Mouse (Mus musculus): ENCODE data around the gene Grem2.

Grem2 gene

GRCm38 (mm10) chr1:174921298-174921955 is at the start of gene Grem2:
TSS of gene Grem2 (minus strand) at chr1:174921819.
- DNase-seq (ENCODE audit: low spot score) = peak; percentile 27

GRCm38 (mm10) chr1:174959837-174960236 is 38.2 kb upstream of the Grem2 start:
- no peak for DNase-seq (ENCODE audit: low spot score)

- no peak for DNase-seq (ENCODE audit: low spot score)
These were observed 9.5 kb upstream of the Grem2 start for GRCm38 (mm10) chr1:174931003-174931619.

GRCm38 (mm10) chr1:174929459-174930181 is 8.0 kb upstream of the Grem2 start:
- peak; percentile 25 for DNase-seq (ENCODE audit: low spot score)

GRCm38 (mm10) chr1:174918949-174919348 is 2.7 kb downstream of the Grem2 start:
- no peak for DNase-seq (ENCODE audit: low spot score)

GRCm38 (mm10) chr1:174918236-174918870 is 3.3 kb downstream of the Grem2 start:
- no peak for DNase-seq (ENCODE audit: low spot score)

- DNase-seq (ENCODE audit: low spot score) = no peak
These were observed 11.8 kb downstream of the Grem2 start for GRCm38 (mm10) chr1:174909834-174910233.

GRCm38 (mm10) chr1:174908232-174908631 is 13.4 kb downstream of the Grem2 start:
- no peak for DNase-seq (ENCODE audit: low spot score)

GRCm38 (mm10) chr1:174907637-174908036 is 14.0 kb downstream of the Grem2 start:
- no peak for DNase-seq (ENCODE audit: low spot score)

GRCm38 (mm10) chr1:174902755-174903154 is 18.9 kb downstream of the Grem2 start:
- no peak for DNase-seq (ENCODE audit: low spot score)

- DNase-seq (ENCODE audit: low spot score) = no peak
These were observed 29.1 kb downstream of the Grem2 start for GRCm38 (mm10) chr1:174892471-174892870.

- no peak for DNase-seq (ENCODE audit: low spot score)
These were observed 32.8 kb downstream of the Grem2 start for GRCm38 (mm10) chr1:174888684-174889405.

- no peak for DNase-seq (ENCODE audit: low spot score)
These were observed 33.5 kb downstream of the Grem2 start for GRCm38 (mm10) chr1:174888073-174888472.

GRCm38 (mm10) chr1:174882496-174882895 is 39.1 kb downstream of the Grem2 start:
- DNase-seq (ENCODE audit: low spot score) = no peak

GRCm38 (mm10) chr1:174875173-174875572 is 46.4 kb downstream of the Grem2 start:
- DNase-seq (ENCODE audit: low spot score) = no peak

GRCm38 (mm10) chr1:174860407-174861118 is 61.1 kb downstream of the Grem2 start:
- DNase-seq (ENCODE audit: low spot score) = no peak

GRCm38 (mm10) chr1:174856188-174856587 is 65.4 kb downstream of the Grem2 start:
- no peak for DNase-seq (ENCODE audit: low spot score)

GRCm38 (mm10) chr1:174844786-174845185 is 76.8 kb downstream of the Grem2 start:
- no peak for DNase-seq (ENCODE audit: low spot score)

GRCm38 (mm10) chr1:174836861-174837260 is 84.8 kb downstream of the Grem2 start:
- no peak for DNase-seq (ENCODE audit: low spot score)

- DNase-seq (ENCODE audit: low spot score) = no peak
These were observed 95.1 kb downstream of the Grem2 start for GRCm38 (mm10) chr1:174826562-174826961.

- DNase-seq (ENCODE audit: low spot score) = no peak
These were observed 109.8 kb downstream of the Grem2 start for GRCm38 (mm10) chr1:174811846-174812245.
